Mouse (Mus musculus): ENCODE data around the gene Opn3. TPM values are rescaled to one million over a fixed set of nuclear protein-coding genes. Genes with fewer than 3 reads are reported as not detected.

The Opn3 gene
- polyA plus RNA-seq, 1 experiment = 14.7 TPM

DNA sequence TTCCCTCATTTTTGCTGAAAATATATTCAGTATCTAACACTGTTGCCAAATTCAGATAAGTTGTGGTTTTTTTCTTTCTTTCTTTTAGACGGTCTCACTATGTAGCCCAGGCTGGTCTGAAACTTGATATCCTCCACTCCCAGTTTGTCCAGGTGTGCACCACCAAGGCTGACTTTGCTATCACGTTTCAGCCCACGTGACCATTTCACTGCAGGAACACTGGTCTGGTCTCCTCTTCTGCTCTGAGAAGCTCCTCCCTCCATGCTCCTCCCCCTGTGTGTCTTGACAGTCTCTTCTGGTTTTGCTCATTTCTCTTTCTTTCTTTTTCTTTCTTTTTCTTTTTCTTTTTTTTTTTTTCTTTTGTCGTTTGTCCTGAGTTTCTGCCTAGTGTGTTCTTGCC lies 7.2 kb upstream of the Opn3 start:
- H3K27ac ChIP-seq (ENCODE audit: control insufficient read depth, insufficient read depth, low read depth, low read length) = no peak overlapping the region
- H3K4me3 ChIP-seq (ENCODE audit: control insufficient read depth, low read depth, low read length) = peak overlapping the region; percentile 32
- no peaks in the 10 kb centered on the region for H3K36me3 ChIP-seq (ENCODE audit: control insufficient read depth, insufficient read depth, low read length)
- H3K27me3 ChIP-seq (ENCODE audit: control insufficient read depth, insufficient read depth, low read length) = no peaks in the 10 kb centered on the region
- H3K4me1 ChIP-seq (ENCODE audit: control insufficient read depth, insufficient read depth, low read length) = no peaks in the 10 kb centered on the region
- TF ChIP-seq POLR2A (IDR thresholded peaks at IDR 0.05; ENCODE audit: control insufficient read depth, low read depth, low read length) (no peak), CTCF (IDR thresholded peaks at IDR 0.05; ENCODE audit: control insufficient read depth, insufficient read depth, insufficient replicate concordance, low read depth, low read length) (no peak)

DNA sequence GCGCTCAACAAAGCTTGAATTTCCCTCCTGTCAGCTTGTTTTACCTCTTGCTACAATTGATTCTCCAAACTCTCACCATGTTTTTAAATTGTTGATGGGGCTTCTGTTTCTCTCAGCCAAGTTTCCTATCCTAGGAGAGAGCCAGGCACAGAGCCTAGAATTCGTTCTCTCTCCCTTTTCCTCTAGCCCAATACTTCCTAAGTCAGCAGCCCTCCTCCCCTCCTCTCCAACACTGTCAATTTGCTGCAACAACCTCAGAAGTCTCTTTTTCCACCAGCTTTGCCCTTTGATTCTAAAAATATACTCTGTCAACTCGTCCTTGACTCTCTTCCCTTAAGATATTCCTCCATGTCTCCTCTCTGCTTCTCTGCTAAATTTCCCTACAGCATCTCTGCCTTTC lies 6.8 kb upstream of the Opn3 start:
- TF ChIP-seq CTCF (IDR thresholded peaks at IDR 0.05; ENCODE audit: control insufficient read depth, insufficient read depth, insufficient replicate concordance, low read depth, low read length) = no peak
- TF ChIP-seq POLR2A (IDR thresholded peaks at IDR 0.05; ENCODE audit: control insufficient read depth, low read depth, low read length) = no peak
- no peaks in the 10 kb centered on the region for H3K36me3 ChIP-seq (ENCODE audit: control insufficient read depth, insufficient read depth, low read length)
- peak overlapping the region; percentile 32; the same call in 1 of the 2 replicates for H3K4me3 ChIP-seq (ENCODE audit: control insufficient read depth, low read depth, low read length)
- no peaks in the 10 kb centered on the region for H3K27me3 ChIP-seq (ENCODE audit: control insufficient read depth, insufficient read depth, low read length)
- no peak overlapping the region for H3K27ac ChIP-seq (ENCODE audit: control insufficient read depth, insufficient read depth, low read depth, low read length)
- H3K4me1 ChIP-seq (ENCODE audit: control insufficient read depth, insufficient read depth, low read length) = no peaks in the 10 kb centered on the region

DNA sequence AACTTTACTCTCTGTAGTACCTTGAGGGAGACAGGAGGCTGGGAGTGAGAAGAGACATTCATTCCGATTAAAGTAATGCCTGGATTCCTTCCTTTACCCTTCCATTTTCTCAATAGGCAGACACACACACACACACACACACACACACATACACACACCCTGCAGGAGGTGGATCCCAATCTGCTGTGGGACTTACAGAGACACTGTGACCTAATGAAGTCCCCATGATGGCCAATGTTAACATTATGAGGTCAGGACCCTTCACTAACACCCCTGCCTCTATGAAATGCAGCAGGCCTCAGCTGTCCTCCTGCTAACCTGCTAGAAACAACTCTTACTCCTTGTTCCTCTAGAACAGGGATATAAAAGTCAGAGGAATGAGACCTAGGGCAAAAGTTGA lies 5.7 kb upstream of the Opn3 start, which contains the start of gene Wdr64:
Wdr64 (plus strand) TSS at position 301 of the 400 bp plus-strand sequence.
- Histone ChIP-seq H3K4me1 (ENCODE audit: control insufficient read depth, insufficient read depth, low read length) (no peaks in the 10 kb centered on the region), H3K27ac (ENCODE audit: control insufficient read depth, insufficient read depth, low read depth, low read length) (no peak within 1 kb of the TSS), H3K4me3 (ENCODE audit: control insufficient read depth, low read depth, low read length) (peak within 1 kb of the TSS; percentile 52), H3K27me3 (ENCODE audit: control insufficient read depth, insufficient read depth, low read length) (no peaks in the 10 kb centered on the region), H3K36me3 (ENCODE audit: control insufficient read depth, insufficient read depth, low read length) (no peaks in the 10 kb centered on the region)
- TF ChIP-seq POLR2A (IDR thresholded peaks at IDR 0.05; ENCODE audit: control insufficient read depth, low read depth, low read length) = no peak
- no peak for TF ChIP-seq CTCF (IDR thresholded peaks at IDR 0.05; ENCODE audit: control insufficient read depth, insufficient read depth, insufficient replicate concordance, low read depth, low read length)

DNA sequence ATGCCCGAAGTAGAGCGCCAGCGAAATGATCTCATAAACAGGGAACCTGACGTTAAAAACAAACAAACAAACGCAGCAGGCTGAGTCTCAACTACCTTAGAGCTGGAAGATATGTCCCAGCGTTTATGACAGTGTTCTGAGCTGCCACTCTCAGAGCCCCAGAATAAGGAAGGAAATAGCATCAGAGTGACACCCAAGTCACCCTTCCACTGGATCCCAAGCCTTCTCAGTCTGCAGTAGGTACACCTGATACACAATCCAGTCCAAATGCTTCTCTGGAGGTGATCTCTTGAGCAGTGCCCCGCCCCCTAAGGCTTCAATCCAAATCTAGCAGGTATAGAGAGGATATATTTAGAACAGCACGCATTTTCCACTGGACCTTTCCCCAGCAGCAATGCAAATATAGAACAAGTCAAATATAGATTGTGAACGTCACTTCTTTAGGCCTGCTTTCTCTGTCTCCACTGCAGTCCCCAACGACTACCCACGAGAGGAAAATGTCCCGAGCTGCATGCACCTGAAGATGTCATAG lies 919 bp upstream of the Opn3 start:
- no peak for TF ChIP-seq POLR2A (IDR thresholded peaks at IDR 0.05; ENCODE audit: control insufficient read depth, low read depth, low read length)
- TF ChIP-seq CTCF (IDR thresholded peaks at IDR 0.05; ENCODE audit: control insufficient read depth, insufficient read depth, insufficient replicate concordance, low read depth, low read length) = no peak
- H3K4me3 ChIP-seq (ENCODE audit: control insufficient read depth, low read depth, low read length) = peak overlapping the region; percentile 95

DNA sequence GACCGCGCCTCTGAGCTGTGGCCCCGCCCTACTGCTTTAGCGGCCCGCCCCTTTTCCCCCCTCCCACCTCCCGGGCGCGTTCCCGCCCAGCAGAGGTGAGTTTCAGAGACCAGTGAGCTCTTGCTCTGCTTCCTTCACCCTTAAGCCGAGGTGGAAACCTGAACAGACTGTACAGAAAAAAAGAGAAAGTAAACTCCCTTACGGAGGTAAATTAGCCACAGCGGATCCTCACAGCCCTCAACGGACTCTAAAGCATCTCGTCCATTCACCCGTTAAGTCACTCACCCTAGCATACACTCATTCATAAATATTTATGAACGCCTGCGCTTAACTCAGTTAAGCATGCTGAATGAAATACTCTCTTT lies 403 bp upstream of the Opn3 start:
- no peaks in the 10 kb centered on the region for H3K36me3 ChIP-seq (ENCODE audit: control insufficient read depth, insufficient read depth, low read length)
- peak overlapping the region; percentile 95 for H3K4me3 ChIP-seq (ENCODE audit: control insufficient read depth, low read depth, low read length)
- H3K27me3 ChIP-seq (ENCODE audit: control insufficient read depth, insufficient read depth, low read length) = no peaks in the 10 kb centered on the region
- H3K4me1 ChIP-seq (ENCODE audit: control insufficient read depth, insufficient read depth, low read length) = 0 out of 2 replicates have a peak, but pooled peaks cover 2% of the 10 kb centered on the region
- no peak overlapping the region for H3K27ac ChIP-seq (ENCODE audit: control insufficient read depth, insufficient read depth, low read depth, low read length)
- TF ChIP-seq POLR2A (IDR thresholded peaks at IDR 0.05; ENCODE audit: control insufficient read depth, low read depth, low read length) (no peak), CTCF (IDR thresholded peaks at IDR 0.05; ENCODE audit: control insufficient read depth, insufficient read depth, insufficient replicate concordance, low read depth, low read length) (no peak)

More for the DNA sequence above, 919 bp upstream of the Opn3 start:
- H3K27ac ChIP-seq (ENCODE audit: control insufficient read depth, insufficient read depth, low read depth, low read length) = no peak overlapping the region
- no peaks in the 10 kb centered on the region for H3K27me3 ChIP-seq (ENCODE audit: control insufficient read depth, insufficient read depth, low read length)
- H3K36me3 ChIP-seq (ENCODE audit: control insufficient read depth, insufficient read depth, low read length) = no peaks in the 10 kb centered on the region
- H3K4me1 ChIP-seq (ENCODE audit: control insufficient read depth, insufficient read depth, low read length) = 0 out of 2 replicates have a peak, but pooled peaks cover 2% of the 10 kb centered on the region

DNA sequence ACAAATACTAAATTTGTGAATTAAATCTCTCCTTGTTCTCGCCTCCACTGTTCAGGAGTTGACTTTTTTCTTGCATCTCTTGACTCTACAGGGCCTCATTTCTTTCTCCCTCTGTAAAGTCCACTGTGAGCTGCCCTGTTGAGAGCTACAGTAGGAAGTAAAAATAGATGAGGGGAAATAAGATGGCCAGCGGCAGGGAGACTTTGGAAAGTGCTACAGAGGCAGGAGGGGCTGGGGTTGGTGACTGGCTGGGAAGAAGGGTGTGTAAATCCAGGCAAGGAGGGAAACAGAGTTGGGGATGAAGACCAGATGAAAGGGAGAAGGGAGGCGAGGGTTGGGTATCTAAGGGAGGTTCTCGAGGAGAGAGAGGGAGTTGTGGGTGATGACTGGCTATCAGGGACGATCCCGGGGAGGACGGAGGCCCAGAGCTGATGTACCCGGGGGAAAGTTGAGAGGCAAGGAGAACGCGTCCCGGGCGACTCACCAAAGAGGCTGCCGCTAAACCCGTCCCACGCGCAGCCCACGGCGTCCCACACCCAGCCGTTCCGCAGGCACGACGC lies 810 bp downstream of the Opn3 start:
- H3K27ac ChIP-seq (ENCODE audit: control insufficient read depth, insufficient read depth, low read depth, low read length) = peak overlapping the region; percentile 73
- H3K4me1 ChIP-seq (ENCODE audit: control insufficient read depth, insufficient read depth, low read length) = 0 out of 2 replicates have a peak, but pooled peaks cover 2% of the 10 kb centered on the region
- TF ChIP-seq CTCF (IDR thresholded peaks at IDR 0.05; ENCODE audit: control insufficient read depth, insufficient read depth, insufficient replicate concordance, low read depth, low read length) (no peak), POLR2A (IDR thresholded peaks at IDR 0.05; ENCODE audit: control insufficient read depth, low read depth, low read length) (no peak)
- peak overlapping the region; percentile 95 for H3K4me3 ChIP-seq (ENCODE audit: control insufficient read depth, low read depth, low read length)
- no peaks in the 10 kb centered on the region for H3K27me3 ChIP-seq (ENCODE audit: control insufficient read depth, insufficient read depth, low read length)
- H3K36me3 ChIP-seq (ENCODE audit: control insufficient read depth, insufficient read depth, low read length) = peaks cover 1% of the 10 kb centered on the region; the same call in 1 of the 2 replicates

DNA sequence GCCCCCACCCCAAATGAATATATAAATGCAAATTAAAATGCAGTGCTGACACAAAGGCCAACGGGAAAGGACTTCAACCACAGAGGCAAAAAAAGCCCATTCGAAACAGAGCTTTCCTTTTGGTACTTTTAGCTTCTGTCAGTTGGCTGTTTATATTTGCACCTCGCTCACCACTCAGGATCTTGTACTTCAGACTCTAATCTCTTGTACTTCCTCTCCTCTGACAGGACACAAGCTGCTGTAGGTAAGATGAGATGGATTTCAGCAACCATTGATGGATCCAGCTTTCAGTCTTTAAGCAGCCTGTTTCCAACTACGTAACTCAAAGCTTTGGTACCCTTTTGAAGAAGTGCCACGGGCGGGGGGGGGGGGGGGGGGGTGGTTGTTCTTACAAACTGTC lies 11.6 kb downstream of the Opn3 start:
- H3K4me3 ChIP-seq (ENCODE audit: control insufficient read depth, low read depth, low read length) = no peak overlapping the region
- H3K4me1 ChIP-seq (ENCODE audit: control insufficient read depth, insufficient read depth, low read length) = no peaks in the 10 kb centered on the region
- no peaks in the 10 kb centered on the region for H3K36me3 ChIP-seq (ENCODE audit: control insufficient read depth, insufficient read depth, low read length)
- TF ChIP-seq CTCF (IDR thresholded peaks at IDR 0.05; ENCODE audit: control insufficient read depth, insufficient read depth, insufficient replicate concordance, low read depth, low read length) = no peak
- TF ChIP-seq POLR2A (IDR thresholded peaks at IDR 0.05; ENCODE audit: control insufficient read depth, low read depth, low read length) = no peak
- no peak overlapping the region for H3K27ac ChIP-seq (ENCODE audit: control insufficient read depth, insufficient read depth, low read depth, low read length)
- H3K27me3 ChIP-seq (ENCODE audit: control insufficient read depth, insufficient read depth, low read length) = no peaks in the 10 kb centered on the region

All from testis, adult 2 months (tissue).